Mouse (Mus musculus) forebrain, embryonic 14.5 days (tissue): Measurements from ENCODE around the gene Rerg. TPM values are rescaled to one million over a fixed set of nuclear protein-coding genes. Genes with fewer than 3 reads are reported as not detected.
A peak's percentile ranks its signal among the peaks of the same experiment; 100 is the strongest.

Experiments
- ATAC-seq: fragments of 200-750 bp; cut with Nextera tagmentation; 2 replicates; pipeline ENCODE4 v1.8.0; 2017; ENCODE audit warnings: mild to moderate bottlenecking, moderate library complexity
- DNase-seq: peaks from one replicate; pipeline ENCODE4 v3.0.0-alpha.2; 2015; ENCODE audit warnings: low spot score
- H3K27ac ChIP-seq: fragments of 300-500 bp; sonication (generic); 2 replicates; pipeline ENCODE4 v1.5.1; 2014; ENCODE audit warnings: low read depth, mild to moderate bottlenecking, control low read depth, low read length, moderate library complexity
- H3K27me3 ChIP-seq: fragments of 300-500 bp; sonication (generic); replicated peaks from 2 replicates; pipeline ENCODE4 v1.6.1; 2014; ENCODE audit warnings: low read length, control low read depth, mixed read lengths; ENCODE audit not compliant: control insufficient read depth, insufficient read depth
- H3K36me3 ChIP-seq: fragments of 300-500 bp; sonication (generic); 2 replicates; pipeline ENCODE4 v1.6.1; 2014; ENCODE audit warnings: low read length, control low read depth; ENCODE audit not compliant: control insufficient read depth, insufficient read depth
- H3K4me1 ChIP-seq: fragments of 300-500 bp; sonication (generic); 2 replicates; pipeline ENCODE4 v1.6.1; 2014; ENCODE audit warnings: antibody characterized with exemption, low read length, control low read depth; ENCODE audit not compliant: control insufficient read depth, insufficient read depth
- H3K4me2 ChIP-seq: fragments of 300-500 bp; sonication (generic); 2 replicates; pipeline ENCODE4 v1.6.1; 2014; ENCODE audit warnings: mild to moderate bottlenecking, control low read depth, low read length
- H3K4me3 ChIP-seq: fragments of 300-500 bp; sonication (generic); 2 replicates; pipeline ENCODE4 v1.5.1; 2014; ENCODE audit warnings: low read depth, low read length, control low read depth
- H3K9ac ChIP-seq: fragments of 300-500 bp; sonication (generic); 2 replicates; pipeline ENCODE4 v1.6.1; 2014; ENCODE audit warnings: mild to moderate bottlenecking, low read length, control low read depth, moderate library complexity
- H3K9me3 ChIP-seq: fragments of 300-500 bp; sonication (generic); replicated peaks from 2 replicates; pipeline ENCODE4 v1.6.1; 2016; ENCODE audit warnings: low read length, control low read depth, mixed read lengths; ENCODE audit not compliant: control insufficient read depth
- WGBS: fragments of 180-500 bp; shearing (Covaris S2); extraction: QIAGEN DNeasy Blood & Tissue Kit; methylation state at CpG from one replicate; pipeline ENCODE4 v1.1.7; 2014; 5-methylcytosine and 5-hydroxymethylcytosine counted together
- polyA plus RNA-seq: library from polyadenylated mRNA; unstranded; fragments of >200 nt; fragmentation: Nextera tagmentation; extraction: Ambion mirVana; gene quantifications from 2 replicates; pipeline ENCODE4 v1.2.1, GENCODE M21; 2014

Gene Rerg
- polyA plus RNA-seq = 4.8 and 6.2 TPM in 2 replicates

- 9% methylated on average over 5 of the region's 5 CpGs for WGBS
- Histone ChIP-seq H3K4me2 (peak within 1 kb of the TSS; percentile 84), H3K4me1 (peaks cover 4% of the 10 kb centered on the region; the same call in 1 of the 2 replicates), H3K27ac (no peak within 1 kb of the TSS), H3K36me3 (no peaks in the 10 kb centered on the region), H3K27me3 (peaks cover 12% of the 10 kb centered on the region; the same call in 1 of the 2 replicates), H3K9ac (peak within 1 kb of the TSS; percentile 51), H3K9me3 (no peaks in the 10 kb centered on the region), H3K4me3 (peak within 1 kb of the TSS; percentile 42)
- DNase-seq (no peak), ATAC-seq (no peak)
These were observed at the start of gene Rerg for GRCm38 (mm10) chr6:137170226-137170625. Gene Rerg (minus strand): TSS chr6:137170497.

GRCm38 (mm10) chr6:137217841-137218463, 47.7 kb upstream of the Rerg start:
- no peak overlapping the region for H3K27ac ChIP-seq
- no peak for DNase-seq
- no peak for ATAC-seq
- H3K27me3 ChIP-seq = no peaks in the 10 kb centered on the region
- H3K4me3 ChIP-seq = no peak overlapping the region
- H3K4me2 ChIP-seq = no peak overlapping the region
- H3K9me3 ChIP-seq = no peaks in the 10 kb centered on the region
- H3K4me1 ChIP-seq = no peaks in the 10 kb centered on the region
- H3K36me3 ChIP-seq = no peaks in the 10 kb centered on the region
- H3K9ac ChIP-seq = no peak overlapping the region
- 82% methylated on average over 8 of the region's 8 CpGs for WGBS

GRCm38 (mm10) chr6:137211441-137211840, 41.1 kb upstream of the Rerg start:
- WGBS = 81% methylated on average over 2 of the region's 2 CpGs
- H3K4me1 ChIP-seq = no peaks in the 10 kb centered on the region
- no peaks in the 10 kb centered on the region for H3K9me3 ChIP-seq
- H3K9ac ChIP-seq = no peak overlapping the region
- H3K27ac ChIP-seq = no peak overlapping the region
- H3K36me3 ChIP-seq = no peaks in the 10 kb centered on the region
- ATAC-seq (no peak), DNase-seq (no peak)
- H3K4me2 ChIP-seq = no peak overlapping the region
- no peak overlapping the region for H3K4me3 ChIP-seq
- H3K27me3 ChIP-seq = no peaks in the 10 kb centered on the region

DNA sequence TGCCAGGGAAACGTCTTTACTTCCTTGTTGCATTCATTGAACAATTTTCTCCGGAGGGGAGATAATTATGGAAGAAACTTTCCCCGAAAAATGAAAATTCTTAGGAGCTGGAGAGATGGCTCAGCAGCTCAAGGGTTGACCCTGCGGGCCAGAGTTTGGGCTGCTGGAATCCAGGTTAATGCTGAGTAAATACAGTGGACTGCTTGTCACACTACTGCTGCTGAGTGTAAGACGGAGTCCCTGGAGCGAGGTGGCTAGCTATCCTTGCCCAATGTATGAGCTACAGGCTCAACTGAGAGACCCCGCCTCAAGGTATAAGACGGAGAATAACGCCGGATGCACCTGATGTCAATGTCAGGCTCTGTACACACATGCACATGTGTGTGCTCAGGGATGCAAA, 40.7 kb upstream of the Rerg start:
- WGBS = 96% methylated on average over 10 of the region's 10 CpGs
- no peak overlapping the region for H3K27ac ChIP-seq
- DNase-seq = no peak

GRCm38 (mm10) chr6:137209992-137210391, 39.7 kb upstream of the Rerg start:
- H3K4me2 ChIP-seq = no peak overlapping the region
- no peaks in the 10 kb centered on the region for H3K27me3 ChIP-seq
- H3K9ac ChIP-seq = no peak overlapping the region
- no peak overlapping the region for H3K27ac ChIP-seq
- 62% methylated on average over 8 of the region's 8 CpGs for WGBS
- H3K36me3 ChIP-seq = no peaks in the 10 kb centered on the region
- no peaks in the 10 kb centered on the region for H3K9me3 ChIP-seq
- no peak overlapping the region for H3K4me3 ChIP-seq
- no peaks in the 10 kb centered on the region for H3K4me1 ChIP-seq
- ATAC-seq = peak; percentile 52; the same call in 1 of the 2 replicates
- DNase-seq = peak; percentile 73

More for the DNA sequence above, 40.7 kb upstream of the Rerg start:
- Histone ChIP-seq H3K9me3 (no peaks in the 10 kb centered on the region), H3K4me2 (no peak overlapping the region), H3K36me3 (no peaks in the 10 kb centered on the region), H3K4me1 (no peaks in the 10 kb centered on the region), H3K27me3 (no peaks in the 10 kb centered on the region), H3K9ac (no peak overlapping the region), H3K4me3 (no peak overlapping the region)
- no peak for ATAC-seq

GRCm38 (mm10) chr6:137207126-137207525, 36.8 kb upstream of the Rerg start:
- ATAC-seq = no peak
- 96% methylated on average over 6 of the region's 6 CpGs for WGBS

DNA sequence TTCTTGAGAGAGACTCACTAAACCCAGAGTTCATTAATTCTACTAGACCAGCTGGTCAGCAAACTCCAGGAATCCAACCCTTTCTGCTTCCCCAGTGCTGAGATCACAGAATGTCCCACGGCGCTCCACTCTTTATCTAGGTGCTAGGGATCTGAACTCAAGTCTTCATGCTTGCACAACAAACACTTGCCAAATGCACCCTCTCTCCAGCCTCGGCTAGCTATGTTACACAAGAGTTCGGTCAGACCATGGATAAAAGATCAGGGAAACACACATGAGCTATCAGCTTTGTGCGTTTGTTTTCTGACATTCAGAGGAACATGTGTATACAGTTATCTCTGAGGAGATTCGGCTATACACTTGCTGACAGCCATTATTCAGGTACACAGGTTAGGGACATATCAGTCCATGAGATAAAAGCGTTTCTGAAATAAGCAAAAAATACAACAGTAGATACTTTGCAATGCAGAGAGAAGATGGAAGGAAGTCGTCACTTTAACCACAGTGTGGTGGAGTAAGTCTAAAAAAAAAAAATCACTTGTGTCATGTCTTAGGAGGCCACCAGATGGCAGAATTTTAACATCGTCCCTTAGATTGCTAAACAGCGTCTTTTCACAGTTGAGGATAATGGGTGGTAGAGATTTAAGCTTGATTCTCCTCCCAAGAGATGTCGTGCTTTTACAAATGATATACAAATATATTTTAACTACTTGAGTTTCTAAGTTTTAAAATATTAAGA, 35.5 kb upstream of the Rerg start:
- DNase-seq (peak; percentile 82), ATAC-seq (peak; percentile 40)
- no peaks in the 10 kb centered on the region for H3K27me3 ChIP-seq
- H3K9me3 ChIP-seq = no peaks in the 10 kb centered on the region
- H3K9ac ChIP-seq = no peak overlapping the region
- no peaks in the 10 kb centered on the region for H3K36me3 ChIP-seq
- H3K27ac ChIP-seq = no peak overlapping the region
- H3K4me3 ChIP-seq = no peak overlapping the region
- 60% methylated on average over 11 of the region's 11 CpGs for WGBS
- H3K4me2 ChIP-seq = no peak overlapping the region
- H3K4me1 ChIP-seq = no peaks in the 10 kb centered on the region

More at GRCm38 (mm10) chr6:137207126-137207525, 36.8 kb upstream of the Rerg start:
- Histone ChIP-seq H3K4me1 (no peaks in the 10 kb centered on the region), H3K4me2 (no peak overlapping the region), H3K9ac (no peak overlapping the region), H3K27me3 (no peaks in the 10 kb centered on the region), H3K9me3 (no peaks in the 10 kb centered on the region), H3K27ac (no peak overlapping the region), H3K4me3 (no peak overlapping the region), H3K36me3 (no peaks in the 10 kb centered on the region)
- DNase-seq = no peak

DNA sequence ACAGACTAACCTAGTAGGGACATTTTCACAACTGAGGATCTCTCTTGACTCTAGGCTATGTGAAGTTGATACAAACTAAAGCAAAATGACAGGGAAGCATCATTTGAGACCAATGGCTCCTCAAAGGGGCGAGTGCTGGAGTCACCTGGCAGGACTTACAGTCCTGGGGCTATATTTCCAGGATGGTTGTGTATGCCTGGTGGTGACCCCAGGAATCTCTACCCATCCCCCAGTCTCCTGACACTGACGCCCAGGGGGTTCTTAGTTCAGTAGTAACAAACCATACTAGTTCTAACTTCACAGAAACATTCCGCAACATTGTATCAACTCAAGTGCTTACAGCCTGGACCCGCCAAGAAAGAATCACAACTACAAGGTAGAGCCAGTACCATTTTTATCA, 32.4 kb upstream of the Rerg start:
- Histone ChIP-seq H3K27ac (no peak overlapping the region), H3K27me3 (no peaks in the 10 kb centered on the region), H3K9ac (no peak overlapping the region), H3K9me3 (no peaks in the 10 kb centered on the region), H3K36me3 (no peaks in the 10 kb centered on the region), H3K4me1 (no peaks in the 10 kb centered on the region), H3K4me3 (no peak overlapping the region), H3K4me2 (no peak overlapping the region)
- 95% methylated on average over 4 of the region's 4 CpGs for WGBS
- DNase-seq = no peak
- ATAC-seq = no peak

- WGBS = 75% methylated on average over 7 of the region's 7 CpGs
- Histone ChIP-seq H3K27me3 (no peaks in the 10 kb centered on the region), H3K27ac (no peak overlapping the region), H3K4me2 (no peak overlapping the region), H3K36me3 (no peaks in the 10 kb centered on the region), H3K9ac (no peak overlapping the region), H3K4me1 (no peaks in the 10 kb centered on the region), H3K9me3 (no peaks in the 10 kb centered on the region), H3K4me3 (no peak overlapping the region)
- DNase-seq (no peak), ATAC-seq (no peak)
These were observed 31.3 kb upstream of the Rerg start for GRCm38 (mm10) chr6:137201578-137201977.
